Mouse (Mus musculus) kidney, embryonic 15.5 days (tissue): Measurements from ENCODE around the gene Tns4. TPM values are rescaled to one million over a fixed set of nuclear protein-coding genes. Genes with fewer than 3 reads are reported as not detected.

Source experiments
- ATAC-seq: fragments of 200-750 bp; cut with Nextera tagmentation; replicated peaks from 2 replicates; pipeline ENCODE4 v1.8.0; 2017; ENCODE audit warnings: moderate TSS enrichment; ENCODE audit not compliant: low FRiP score
- H3K27ac ChIP-seq: fragments of 300-500 bp; sonication (generic); 2 replicates; pipeline ENCODE4 v1.5.1; 2015; ENCODE audit warnings: mild to moderate bottlenecking, inconsistent platforms
- H3K27me3 ChIP-seq: fragments of 300-500 bp; sonication (generic); 2 replicates; pipeline ENCODE4 v1.6.1; 2015; ENCODE audit warnings: inconsistent platforms
- H3K36me3 ChIP-seq: fragments of 300-500 bp; sonication (generic); 2 replicates; pipeline ENCODE4 v1.6.1; 2015; ENCODE audit warnings: inconsistent platforms
- H3K4me1 ChIP-seq: fragments of 300-500 bp; sonication (generic); 2 replicates; pipeline ENCODE4 v1.6.1; 2015; ENCODE audit warnings: inconsistent platforms
- H3K4me2 ChIP-seq: fragments of 300-500 bp; sonication (generic); 2 replicates; pipeline ENCODE4 v1.6.1; 2015; ENCODE audit warnings: moderate library complexity, mild to moderate bottlenecking, inconsistent platforms
- H3K4me3 ChIP-seq: fragments of 300-500 bp; sonication (generic); replicated peaks from 2 replicates; pipeline ENCODE4 v1.5.1; 2015; ENCODE audit warnings: mild to moderate bottlenecking, inconsistent platforms
- H3K9ac ChIP-seq: fragments of 300-500 bp; sonication (generic); 2 replicates; pipeline ENCODE4 v1.6.1; 2015; ENCODE audit warnings: mild to moderate bottlenecking, inconsistent platforms
- H3K9me3 ChIP-seq: fragments of 300-500 bp; sonication (generic); replicated peaks from 2 replicates; pipeline ENCODE4 v1.6.1; 2016; ENCODE audit warnings: inconsistent platforms
- WGBS: fragments of 180-500 bp; shearing (Covaris S2); methylation state at CpG from one replicate; pipeline ENCODE4 v1.1.7; 2015; ENCODE audit warnings: mixed read lengths; 5-methylcytosine and 5-hydroxymethylcytosine counted together
- polyA plus RNA-seq: library from polyadenylated mRNA; unstranded; fragments of >200 nt; fragmentation: Nextera tagmentation; extraction: Ambion mirVana; gene quantifications from 2 replicates; pipeline ENCODE4 v1.2.1, GENCODE M21; 2015

The Tns4 gene
- polyA plus RNA-seq, 1 experiment from 2014 or later, result 0.29 TPM

DNA sequence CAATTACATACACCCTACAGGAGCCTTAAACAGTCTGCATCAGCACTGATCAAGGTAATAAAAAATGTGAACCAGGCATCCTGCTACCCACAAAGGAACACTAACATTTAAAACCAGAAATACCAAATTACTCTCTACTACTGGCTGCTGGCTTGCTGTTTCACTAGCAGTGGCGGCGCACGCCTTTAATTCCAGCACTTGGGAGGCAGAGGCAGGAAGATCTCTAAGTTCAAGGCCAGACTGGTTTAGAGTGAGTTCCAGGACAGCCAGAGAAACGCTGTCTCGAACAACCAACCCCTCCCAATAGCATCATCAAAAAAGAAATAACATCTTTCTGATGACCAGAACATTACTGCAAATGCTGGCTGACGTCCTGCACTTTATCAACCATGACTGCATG, 69.3 kb downstream of the Tns4 start:
- Histone ChIP-seq H3K4me2 (no peak overlapping the region), H3K9me3 (no peaks in the 10 kb centered on the region), H3K27ac (no peak overlapping the region), H3K9ac (no peak overlapping the region), H3K27me3 (no peaks in the 10 kb centered on the region), H3K4me3 (no peak overlapping the region), H3K4me1 (peaks cover 24% of the 10 kb centered on the region), H3K36me3 (peaks cover 74% of the 10 kb centered on the region)
- WGBS, result 89% methylated on average over 6 of the region's 6 CpGs
- ATAC-seq, result no peak

Other genes with a start within 250 kb of the Tns4 start
- gene Wipf2, start 225.7 kb downstream of the Tns4 start, polyA plus RNA-seq, result 4.2 and 5.2 TPM in 2 replicates
- 36.3 and 39.1 TPM in 2 replicates for gene Cdc6, start 181.5 kb downstream of the Tns4 start, polyA plus RNA-seq
- gene Rara, start 161.5 kb downstream of the Tns4 start, polyA plus RNA-seq, result 29.3 and 32.1 TPM in 2 replicates
- 0.48 and 0.51 TPM in 2 replicates for gene Gjd3, start 106.3 kb downstream of the Tns4 start, polyA plus RNA-seq
- 249 and 256 TPM in 2 replicates for gene Top2a, start 65.1 kb downstream of the Tns4 start, polyA plus RNA-seq
- gene Igfbp4, start 48.1 kb downstream of the Tns4 start, polyA plus RNA-seq, result 644 and 695 TPM in 2 replicates
- gene Ccr7, start 65.8 kb upstream of the Tns4 start, polyA plus RNA-seq, result 0.17 and 0.18 TPM in 2 replicates
- 243 and 249 TPM in 2 replicates for gene Smarce1, start 141.7 kb upstream of the Tns4 start, polyA plus RNA-seq
- gene Krt222, start 154.8 kb upstream of the Tns4 start, polyA plus RNA-seq, result 0.45 and 0.49 TPM in 2 replicates
- not detected in 2 replicates for gene Krt24, start 196.0 kb upstream of the Tns4 start, polyA plus RNA-seq
- not detected in 2 replicates for gene Krt25, start 233.6 kb upstream of the Tns4 start, polyA plus RNA-seq
- gene Krt26, start 248.7 kb upstream of the Tns4 start, polyA plus RNA-seq, result 0.09 TPM in 1 of 2 replicates, not detected in the other